Mouse (Mus musculus) liver, postnatal 0 days (tissue): ENCODE results near the gene Zfp628.
A peak's percentile ranks its signal among the peaks of the same experiment; 100 is the strongest.

ENCODE experiments used
- CTCF ChIP-seq: sonication (generic); IDR thresholded peaks from 2 replicates; pipeline ENCODE4 v1.5.1; 2016; ENCODE audit warnings: antibody characterized with exemption, low read depth
- EP300 ChIP-seq: IDR thresholded peaks from 2 replicates; pipeline ENCODE4 v1.6.1; 2016; ENCODE audit warnings: antibody characterized with exemption, low read depth, mild to moderate bottlenecking

- TF ChIP-seq EP300 (no peak), CTCF (peak; percentile 53)
These were observed 3.5 kb upstream of the Zfp628 start for GRCm38 (mm10) chr7:4911561-4911960.
